Mouse (Mus musculus): ENCODE data around the gene Gpr18. TPM values are rescaled to one million over a fixed set of nuclear protein-coding genes. Genes with fewer than 3 reads are reported as not detected.

Gene Gpr18
- polyA plus RNA-seq, 1 experiment from 2014 or later: 0.55 TPM

- Histone ChIP-seq H3K4me3 (no peak overlapping the region), H3K27me3 (ENCODE audit: poor library complexity, severe bottlenecking) (no peaks in the 10 kb centered on the region), H3K27ac (no peak overlapping the region), H3K4me1 (no peaks in the 10 kb centered on the region), H3K9me3 (no peaks in the 10 kb centered on the region), H3K36me3 (replicated peaks) (peaks cover 70% of the 10 kb centered on the region)
- DNase-seq (ENCODE audit: extremely low spot score, low spot score): no peak
- 92% methylated on average over 7 of the region's 7 CpGs for WGBS
Measured at GRCm38 (mm10) chr14:121912501-121912900, 3.1 kb downstream of the Gpr18 start.

DNA sequence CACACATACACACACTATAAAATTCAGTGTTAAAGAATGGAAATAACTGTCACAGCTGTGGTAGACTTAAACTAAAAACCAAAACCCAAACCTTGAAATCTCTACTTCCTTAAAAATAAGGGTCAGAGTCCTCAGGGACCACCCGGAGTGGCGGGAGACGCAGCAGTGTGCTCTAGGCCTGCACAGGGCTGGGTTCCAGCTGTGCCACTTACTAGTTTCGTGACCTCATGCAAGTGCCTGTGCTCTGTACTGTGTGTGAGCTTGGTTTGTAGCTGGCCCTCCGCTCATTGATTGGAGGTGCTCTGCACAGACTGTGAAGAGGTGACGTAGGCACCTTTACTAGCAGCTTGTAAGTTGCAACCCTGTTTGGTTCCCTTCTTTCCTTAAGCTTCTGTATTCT is 5.7 kb downstream of the Gpr18 start:
- no peak for DNase-seq (ENCODE audit: extremely low spot score, low spot score)
- Histone ChIP-seq H3K4me3 (no peak overlapping the region), H3K36me3 (replicated peaks) (peaks cover 76% of the 10 kb centered on the region), H3K4me1 (no peaks in the 10 kb centered on the region), H3K9me3 (no peaks in the 10 kb centered on the region), H3K27me3 (ENCODE audit: poor library complexity, severe bottlenecking) (no peaks in the 10 kb centered on the region), H3K27ac (no peak overlapping the region)
- 97% methylated on average over 6 of the region's 6 CpGs for WGBS

- H3K36me3 ChIP-seq (replicated peaks): peaks cover 68% of the 10 kb centered on the region
- H3K9me3 ChIP-seq: no peaks in the 10 kb centered on the region
- H3K27me3 ChIP-seq (ENCODE audit: poor library complexity, severe bottlenecking): no peaks in the 10 kb centered on the region
- DNase-seq (ENCODE audit: extremely low spot score, low spot score): no peak
- H3K4me3 ChIP-seq: no peak overlapping the region
- no peaks in the 10 kb centered on the region for H3K4me1 ChIP-seq
- no peak overlapping the region for H3K27ac ChIP-seq
- 94% methylated on average over 11 of the region's 11 CpGs for WGBS
Measured at GRCm38 (mm10) chr14:121906992-121907681, 8.4 kb downstream of the Gpr18 start.

DNA sequence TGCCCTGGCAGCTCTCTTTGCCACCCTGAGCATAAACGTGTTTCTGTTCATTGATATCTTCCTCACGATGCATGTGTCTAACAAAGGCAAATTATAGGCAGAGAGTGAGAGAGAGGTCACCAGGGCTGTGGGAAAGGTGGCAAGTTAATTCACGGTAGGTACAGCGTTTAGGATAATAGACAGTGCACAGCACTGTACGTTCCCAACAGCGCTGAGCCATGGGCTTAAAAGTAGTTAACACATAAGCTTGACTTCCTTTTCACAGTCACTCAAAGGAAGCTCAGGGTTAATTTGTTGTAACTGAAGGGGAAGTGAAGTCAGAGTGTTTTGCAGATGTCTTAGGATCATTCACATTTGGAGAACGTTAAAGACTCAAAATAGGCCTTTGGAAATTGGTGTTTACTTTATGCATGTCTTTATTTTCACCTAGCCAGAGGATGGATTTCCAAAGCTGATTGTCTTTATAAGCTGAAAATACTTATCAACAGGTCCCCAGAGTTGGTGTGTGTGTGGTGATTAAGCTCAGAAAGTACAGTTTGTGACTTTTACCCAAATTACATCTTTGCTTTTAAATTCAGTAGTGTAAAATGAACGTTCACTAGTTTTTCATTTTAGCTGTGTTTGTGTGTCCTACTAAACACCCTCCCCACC is 9.1 kb downstream of the Gpr18 start:
- Histone ChIP-seq H3K27me3 (ENCODE audit: poor library complexity, severe bottlenecking) (no peaks in the 10 kb centered on the region), H3K9me3 (no peaks in the 10 kb centered on the region), H3K4me3 (no peak overlapping the region), H3K27ac (no peak overlapping the region), H3K36me3 (replicated peaks) (peaks cover 63% of the 10 kb centered on the region), H3K4me1 (no peaks in the 10 kb centered on the region)
- DNase-seq (ENCODE audit: extremely low spot score, low spot score): no peak
- 94% methylated on average over 8 of the region's 8 CpGs for WGBS

- 88% methylated on average over 3 of the region's 3 CpGs for WGBS
- Histone ChIP-seq H3K4me3 (no peak overlapping the region), H3K27ac (no peak overlapping the region), H3K4me1 (no peaks in the 10 kb centered on the region), H3K36me3 (replicated peaks) (peaks cover 47% of the 10 kb centered on the region), H3K27me3 (ENCODE audit: poor library complexity, severe bottlenecking) (no peaks in the 10 kb centered on the region), H3K9me3 (no peaks in the 10 kb centered on the region)
- DNase-seq (ENCODE audit: extremely low spot score, low spot score): no peak
Measured at GRCm38 (mm10) chr14:121904754-121905153, 10.8 kb downstream of the Gpr18 start.

- DNase-seq (ENCODE audit: extremely low spot score, low spot score): no peak
- H3K36me3 ChIP-seq (replicated peaks): peaks cover 36% of the 10 kb centered on the region
- H3K4me1 ChIP-seq: no peaks in the 10 kb centered on the region
- no peak overlapping the region for H3K4me3 ChIP-seq
- WGBS: 91% methylated on average over 7 of the region's 7 CpGs
- H3K27me3 ChIP-seq (ENCODE audit: poor library complexity, severe bottlenecking): no peaks in the 10 kb centered on the region
- H3K9me3 ChIP-seq: no peaks in the 10 kb centered on the region
- H3K27ac ChIP-seq: no peak overlapping the region
Measured at GRCm38 (mm10) chr14:121903381-121903876, 12.2 kb downstream of the Gpr18 start.

GRCm38 (mm10) chr14:121901511-121901910 is 14.1 kb downstream of the Gpr18 start:
- Histone ChIP-seq H3K9me3 (no peaks in the 10 kb centered on the region), H3K36me3 (replicated peaks) (peaks cover 21% of the 10 kb centered on the region), H3K4me1 (no peaks in the 10 kb centered on the region), H3K4me3 (no peak overlapping the region), H3K27ac (no peak overlapping the region), H3K27me3 (ENCODE audit: poor library complexity, severe bottlenecking) (no peaks in the 10 kb centered on the region)
- 94% methylated on average over 6 of the region's 6 CpGs for WGBS
- DNase-seq (ENCODE audit: extremely low spot score, low spot score): no peak

GRCm38 (mm10) chr14:121899071-121899470 is 16.5 kb downstream of the Gpr18 start:
- no peak overlapping the region for H3K4me3 ChIP-seq
- no peak overlapping the region for H3K27ac ChIP-seq
- 86% methylated on average over 3 of the region's 3 CpGs for whole genome bisulfite sequencing
- H3K36me3 ChIP-seq (replicated peaks): 0 out of 2 replicates have a peak, but pooled peaks cover 3% of the 10 kb centered on the region
- no peak for DNase-seq (ENCODE audit: extremely low spot score, low spot score)
- no peaks in the 10 kb centered on the region for H3K9me3 ChIP-seq
- H3K27me3 ChIP-seq (ENCODE audit: poor library complexity, severe bottlenecking): no peaks in the 10 kb centered on the region
- H3K4me1 ChIP-seq: peaks cover 6% of the 10 kb centered on the region; the same call in 1 of the 2 replicates

DNA sequence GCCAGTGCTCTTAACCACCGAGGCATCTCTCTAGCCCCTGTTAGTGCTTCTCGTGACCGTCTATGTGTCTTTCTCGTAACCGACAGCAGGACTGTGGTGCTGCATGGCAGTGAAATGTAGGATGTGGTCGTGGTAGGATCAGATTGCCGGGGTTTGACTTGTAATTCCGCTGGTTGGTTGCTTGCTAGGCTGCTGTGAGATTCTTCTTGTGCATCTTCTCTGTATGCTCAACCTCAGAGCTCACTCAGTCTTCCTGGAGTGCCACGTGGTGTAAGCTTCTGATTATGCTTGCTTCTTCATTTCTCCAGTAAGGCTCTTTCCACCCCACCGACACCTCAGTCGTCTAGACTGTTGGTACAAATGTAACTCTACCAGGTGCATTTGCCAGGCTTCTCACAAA is 17.1 kb downstream of the Gpr18 start:
- Histone ChIP-seq H3K27me3 (ENCODE audit: poor library complexity, severe bottlenecking) (no peaks in the 10 kb centered on the region), H3K36me3 (replicated peaks) (0 out of 2 replicates have a peak, but pooled peaks cover 3% of the 10 kb centered on the region), H3K4me3 (no peak overlapping the region), H3K9me3 (no peaks in the 10 kb centered on the region), H3K27ac (no peak overlapping the region), H3K4me1 (peaks cover 6% of the 10 kb centered on the region; the same call in 1 of the 2 replicates)
- no peak for DNase-seq (ENCODE audit: extremely low spot score, low spot score)
- 92% methylated on average over 11 of the region's 11 CpGs for WGBS

GRCm38 (mm10) chr14:121897773-121898172 is 17.8 kb downstream of the Gpr18 start:
- Histone ChIP-seq H3K27me3 (ENCODE audit: poor library complexity, severe bottlenecking) (no peaks in the 10 kb centered on the region), H3K27ac (no peak overlapping the region), H3K4me1 (peaks cover 6% of the 10 kb centered on the region; the same call in 1 of the 2 replicates), H3K4me3 (no peak overlapping the region), H3K36me3 (replicated peaks) (0 out of 2 replicates have a peak, but pooled peaks cover 3% of the 10 kb centered on the region), H3K9me3 (no peaks in the 10 kb centered on the region)
- DNase-seq (ENCODE audit: extremely low spot score, low spot score): no peak
- WGBS: 77% methylated on average over 2 of the region's 2 CpGs

DNA sequence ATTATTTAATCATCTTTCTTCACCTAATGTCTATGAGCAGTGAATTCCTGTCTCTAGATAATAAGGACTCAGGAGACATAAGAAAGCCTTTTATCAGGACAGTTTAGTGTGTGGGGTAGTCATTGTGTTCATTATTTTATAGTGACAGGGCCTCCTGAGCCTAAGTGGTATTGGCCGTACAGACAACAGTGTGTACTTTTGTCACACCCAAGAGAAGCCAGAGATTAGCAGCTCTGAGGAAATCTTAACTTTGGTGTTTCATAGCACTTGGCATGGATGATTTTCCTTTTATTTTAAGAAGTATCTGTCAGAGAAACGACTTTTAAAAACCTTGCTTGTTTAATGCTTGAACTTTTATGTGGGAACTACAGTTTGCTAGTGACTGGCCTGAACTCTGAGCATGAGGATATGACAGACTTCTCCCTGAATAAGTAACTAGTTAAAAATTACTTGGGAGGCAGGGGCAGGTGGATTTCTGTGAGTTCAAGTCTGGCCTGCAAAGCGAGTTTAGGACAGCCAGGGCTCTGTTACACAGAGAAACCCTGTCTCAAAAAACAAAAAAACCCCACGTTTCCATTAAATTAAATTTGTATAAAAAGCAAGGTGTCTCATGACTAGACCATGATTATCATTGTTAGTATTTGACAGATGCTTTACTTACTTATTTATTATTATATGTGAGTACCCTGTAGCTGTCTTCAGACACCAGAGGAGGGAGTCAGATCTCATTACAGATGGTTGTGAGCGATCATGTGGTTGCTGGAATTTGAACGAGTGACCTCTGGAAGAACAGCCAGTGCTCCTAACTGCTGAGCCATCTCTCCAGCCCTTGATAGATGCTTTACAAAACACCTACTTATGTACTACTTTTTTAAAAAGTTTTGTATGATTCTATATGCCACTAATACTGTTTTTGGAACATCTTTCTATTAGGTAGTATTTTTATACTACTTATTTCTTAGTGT is 19.2 kb downstream of the Gpr18 start:
- no peaks in the 10 kb centered on the region for H3K9me3 ChIP-seq
- peaks cover 6% of the 10 kb centered on the region; the same call in 1 of the 2 replicates for H3K4me1 ChIP-seq
- no peak overlapping the region for H3K27ac ChIP-seq
- H3K36me3 ChIP-seq (replicated peaks): 0 out of 2 replicates have a peak, but pooled peaks cover under 1% of the 10 kb centered on the region
- no peak for DNase-seq (ENCODE audit: extremely low spot score, low spot score)
- H3K4me3 ChIP-seq: no peak overlapping the region
- WGBS: 84% methylated on average over 6 of the region's 6 CpGs
- H3K27me3 ChIP-seq (ENCODE audit: poor library complexity, severe bottlenecking): no peaks in the 10 kb centered on the region

DNA sequence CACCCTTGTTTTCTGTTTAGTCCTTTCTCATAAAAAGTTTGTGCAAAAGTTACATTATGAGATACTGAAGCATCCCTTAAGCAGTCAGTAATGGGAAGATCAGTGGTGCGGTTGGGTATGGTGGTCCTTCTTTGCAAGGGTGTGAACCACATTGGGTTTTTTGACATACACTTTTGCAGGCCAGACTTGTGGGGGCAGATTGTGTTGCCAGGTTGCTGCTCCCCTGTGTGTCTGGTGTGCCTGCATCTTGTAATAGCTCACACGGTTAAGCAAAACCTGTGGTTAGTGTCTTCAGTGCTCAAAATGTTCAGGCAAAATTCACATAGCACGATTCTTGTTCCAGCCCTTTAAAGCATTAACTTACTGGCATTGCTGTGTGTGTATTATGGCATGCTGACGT is 20.3 kb downstream of the Gpr18 start:
- WGBS: 96% methylated on average over 4 of the region's 4 CpGs
- Histone ChIP-seq H3K36me3 (replicated peaks) (peaks cover 5% of the 10 kb centered on the region), H3K9me3 (no peaks in the 10 kb centered on the region)

More for the DNA sequence above, 20.3 kb downstream of the Gpr18 start:
- no peak for DNase-seq (ENCODE audit: extremely low spot score, low spot score)
- Histone ChIP-seq H3K27ac (no peak overlapping the region), H3K4me3 (no peak overlapping the region), H3K4me1 (peaks cover 6% of the 10 kb centered on the region; the same call in 1 of the 2 replicates), H3K27me3 (ENCODE audit: poor library complexity, severe bottlenecking) (no peaks in the 10 kb centered on the region)
